Mouse (Mus musculus) lung, postnatal 0 days (tissue): ENCODE measurements around the gene Krt86.

ENCODE experiments used
- CTCF ChIP-seq: IDR thresholded peaks from 2 replicates; pipeline ENCODE4 v1.5.1; 2016; ENCODE audit warnings: antibody characterized with exemption, mild to moderate bottlenecking
- EP300 ChIP-seq: IDR thresholded peaks from 2 replicates; pipeline ENCODE4 v1.6.1; 2016; ENCODE audit warnings: antibody characterized with exemption, mild to moderate bottlenecking, control low read depth

- no peak for TF ChIP-seq CTCF
- no peak for TF ChIP-seq EP300
Observed at GRCm38 (mm10) chr15:101440837-101441236, 32.4 kb upstream of the Krt86 start.
